Mouse (Mus musculus) central nervous system, embryonic 11.5 days (tissue): ENCODE measurements around the gene Gnai2. TPM values are rescaled to one million over a fixed set of nuclear protein-coding genes. Genes with fewer than 3 reads are reported as not detected.

Source experiments
- polyA plus RNA-seq: library from polyadenylated mRNA; depleted of rRNA; stranded (reverse); fragments of >200 nt; gene quantifications from 2 replicates; pipeline ENCODE4 v1.2.3, GENCODE M21; 2012; rRNA removed

Gnai2 gene
- 576 and 905 TPM in 2 replicates for polyA plus RNA-seq

DNA sequence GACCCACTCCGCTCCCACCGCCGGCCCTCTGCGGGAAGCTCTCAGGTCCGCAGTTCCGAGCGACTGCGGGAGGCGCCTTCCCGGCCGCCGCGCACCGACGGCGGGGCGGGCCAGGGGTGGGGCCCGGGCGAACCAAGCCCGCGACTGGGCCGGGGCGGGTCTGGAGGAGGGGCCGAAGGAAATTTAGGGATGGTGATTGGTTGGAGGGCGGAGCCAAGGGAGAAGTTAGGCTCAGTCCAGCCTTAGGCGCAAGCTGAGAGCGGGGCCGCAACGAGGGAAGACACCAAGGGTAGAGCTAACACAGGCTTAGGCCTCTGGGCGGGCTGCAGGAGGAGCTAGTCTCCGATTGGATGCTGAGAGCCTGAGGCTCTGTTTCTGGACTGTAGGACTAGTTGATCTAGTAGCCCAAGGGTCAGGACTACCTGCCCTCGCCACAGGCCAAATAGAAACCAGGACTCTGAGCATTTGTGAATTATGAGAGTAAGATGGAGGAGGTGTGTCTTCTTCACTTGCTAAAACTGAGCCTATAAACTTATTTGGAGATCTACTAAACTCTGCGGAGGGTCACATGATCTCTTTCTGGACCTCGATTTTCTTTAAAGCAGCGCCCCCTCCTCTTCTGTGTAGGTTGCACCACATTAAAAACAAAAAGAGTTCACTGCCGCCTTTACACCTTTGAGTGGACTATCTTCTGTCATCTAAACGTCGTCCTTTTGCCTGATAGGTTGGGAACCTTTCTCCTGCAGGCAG is at the start of gene Gnai2:
Gnai2 (minus strand) TSS at position 89 of the 750 bp plus-strand sequence.

DNA sequence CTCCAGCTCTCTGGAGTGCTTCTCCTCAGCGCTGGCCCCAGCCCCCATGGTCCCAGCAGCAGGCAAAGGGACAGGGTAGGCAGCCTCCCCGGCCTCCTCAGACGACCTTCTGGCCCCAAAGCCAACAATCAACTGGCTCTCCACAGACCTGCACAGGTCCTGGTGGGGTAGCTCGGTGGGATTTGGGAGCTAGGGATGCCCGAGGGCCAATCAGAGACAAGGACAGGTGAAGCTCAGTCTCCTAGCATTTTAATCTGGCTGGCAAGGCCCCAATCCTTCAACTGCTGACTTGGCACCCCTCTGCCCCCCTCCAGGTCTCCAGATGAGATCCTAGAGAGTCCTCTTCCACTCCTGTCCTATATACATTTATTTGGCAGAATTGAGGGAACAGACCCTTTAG is 44.3 kb upstream of the Gnai2 start, which contains the start of gene Gnat1:
Gnat1 (minus strand) TSS at position 212 of the 400 bp plus-strand sequence.

DNA sequence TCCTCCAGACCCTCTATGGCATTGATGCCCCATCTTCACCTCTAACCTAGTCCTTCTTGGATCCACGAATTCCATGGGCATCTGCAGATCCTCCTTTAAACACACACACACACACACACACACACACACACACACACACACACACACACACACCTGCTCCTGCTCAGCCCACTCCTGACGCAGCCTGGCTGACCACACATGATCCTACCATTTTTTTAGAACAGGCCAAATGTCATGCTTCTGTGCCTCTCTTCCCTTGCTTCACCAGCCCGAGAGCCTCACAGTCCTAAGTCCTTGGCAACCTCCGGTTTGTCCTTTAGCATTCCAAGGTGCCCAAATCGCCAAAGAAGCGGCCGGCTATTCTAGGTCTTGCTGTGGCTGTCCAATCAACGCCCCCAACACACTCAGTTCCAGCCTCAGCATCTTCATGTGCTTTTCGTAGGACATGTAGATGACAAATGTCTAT is 34.3 kb upstream of the Gnai2 start, which contains the start of gene Slc38a3:
Slc38a3 (minus strand) TSS at position 51 of the 466 bp plus-strand sequence.

DNA sequence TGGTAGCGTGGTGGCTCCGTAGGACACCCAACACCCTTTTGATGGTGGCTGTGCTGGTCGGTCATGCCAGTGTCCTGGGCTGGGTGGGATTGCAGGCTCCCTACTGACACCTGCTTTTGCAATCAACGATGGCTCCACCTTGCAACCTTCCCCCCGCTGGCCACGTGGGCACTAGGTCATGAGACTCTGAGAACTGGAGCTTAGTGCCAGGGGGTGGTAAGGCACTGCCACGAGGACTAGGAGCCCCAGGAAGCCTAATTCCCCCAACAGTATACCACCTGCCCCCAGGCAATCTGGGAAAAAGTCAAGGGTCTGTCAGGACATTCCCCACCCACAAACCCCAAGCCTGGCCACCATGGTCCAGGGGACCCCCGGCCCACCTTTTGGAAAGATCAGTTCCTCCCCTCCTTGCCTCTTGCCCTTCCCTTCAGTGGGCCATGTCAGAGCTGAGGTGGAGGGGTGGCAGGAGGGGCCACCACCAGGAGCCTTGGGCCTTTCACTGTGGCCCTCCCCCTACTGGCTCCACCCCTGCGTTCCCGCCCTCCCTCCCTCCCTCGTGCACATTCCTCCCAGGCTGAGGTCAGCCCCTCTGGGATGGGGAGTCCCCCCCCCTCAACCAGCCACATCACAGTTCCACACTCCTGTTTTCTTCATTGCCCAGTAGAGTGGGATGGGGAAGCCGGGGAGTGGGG is 26.3 kb downstream of the Gnai2 start, which contains the start of gene Sema3b:
Sema3b (minus strand) TSS at position 489 of the 692 bp plus-strand sequence.

DNA sequence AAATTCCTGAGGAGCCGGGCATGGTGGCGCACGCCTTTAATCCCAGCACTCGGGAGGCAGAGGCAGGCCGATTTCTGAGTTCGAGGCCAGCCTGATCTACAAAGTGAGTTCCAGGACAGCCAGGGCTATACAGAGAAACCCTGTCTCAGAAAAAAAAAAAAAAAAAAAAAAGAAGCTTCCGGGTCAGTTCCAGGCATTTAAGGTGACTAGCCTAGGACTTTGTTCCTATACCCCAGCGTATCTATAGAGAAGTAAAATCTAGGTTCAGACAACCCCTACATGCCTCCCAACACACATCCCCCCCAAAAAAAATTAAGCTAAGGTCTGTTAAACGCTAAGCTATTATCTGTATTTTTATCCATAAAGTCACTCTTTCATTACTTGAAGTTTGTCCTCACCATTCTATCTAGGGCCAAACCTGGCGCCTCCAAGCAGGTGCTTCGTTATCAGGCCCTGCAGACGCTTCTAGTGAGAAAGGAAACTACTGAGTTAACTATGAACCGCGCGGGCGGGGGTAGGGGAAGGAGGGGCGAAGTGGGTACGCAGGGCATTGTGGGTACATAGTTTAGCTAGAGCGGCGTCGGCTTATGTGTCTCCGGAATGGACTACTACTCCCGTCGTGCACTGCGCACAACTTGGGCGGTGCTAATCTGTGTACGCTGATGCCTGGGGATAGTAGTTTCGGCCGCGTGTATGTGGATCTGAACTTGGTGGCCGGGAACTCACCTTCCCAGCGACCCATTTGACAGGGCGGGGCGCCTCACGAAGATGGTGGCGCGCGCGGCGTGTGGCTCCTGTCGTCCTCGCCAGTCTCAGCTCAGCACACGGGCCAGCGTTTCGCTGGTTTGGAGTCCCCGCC is 48.0 kb downstream of the Gnai2 start, which contains the start of gene Ifrd2:
Ifrd2 (plus strand) TSS at position 669 of the 859 bp plus-strand sequence.

DNA sequence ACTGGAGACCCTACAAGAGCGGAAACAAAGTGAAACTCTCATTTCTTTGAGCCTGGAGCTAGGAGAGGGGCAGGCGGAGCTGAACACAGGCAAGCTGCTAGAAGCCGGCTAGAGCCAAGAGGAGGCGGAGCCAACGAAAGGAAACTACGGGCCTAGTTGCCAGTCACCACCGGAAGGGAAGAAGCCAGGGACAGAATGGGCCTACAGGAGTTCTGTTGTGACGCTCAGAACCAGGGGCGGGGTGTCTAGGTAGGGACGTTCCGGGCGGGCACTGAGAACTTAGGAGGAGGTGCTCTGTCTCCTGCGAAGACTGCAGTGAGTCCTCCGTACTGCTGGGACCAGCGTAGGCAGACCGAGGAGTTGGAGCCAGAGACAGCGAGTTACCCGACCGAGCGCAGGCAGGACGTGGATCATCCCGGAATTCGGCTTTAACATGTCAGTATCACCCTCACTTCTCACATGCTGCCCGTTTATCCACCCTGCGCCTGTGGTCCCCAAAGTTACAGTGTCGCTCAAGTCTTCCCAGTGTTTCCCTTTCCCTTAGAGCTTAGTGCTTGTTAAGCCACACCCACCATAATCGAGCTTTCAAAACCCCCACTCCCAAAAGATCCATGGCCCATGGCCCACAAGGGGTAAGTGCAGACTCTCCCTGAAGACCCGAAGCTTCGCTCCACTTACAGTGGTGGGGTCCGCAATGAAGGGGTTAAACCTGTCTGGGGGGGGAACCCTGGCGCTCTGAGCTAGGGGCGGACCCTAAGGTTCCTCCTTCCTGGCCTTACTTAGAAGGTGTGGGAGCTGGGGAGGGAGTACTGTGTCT is 54.5 kb downstream of the Gnai2 start, which contains the start of gene Hyal3:
Hyal3 (plus strand) TSS at position 318 of the 817 bp plus-strand sequence.

DNA sequence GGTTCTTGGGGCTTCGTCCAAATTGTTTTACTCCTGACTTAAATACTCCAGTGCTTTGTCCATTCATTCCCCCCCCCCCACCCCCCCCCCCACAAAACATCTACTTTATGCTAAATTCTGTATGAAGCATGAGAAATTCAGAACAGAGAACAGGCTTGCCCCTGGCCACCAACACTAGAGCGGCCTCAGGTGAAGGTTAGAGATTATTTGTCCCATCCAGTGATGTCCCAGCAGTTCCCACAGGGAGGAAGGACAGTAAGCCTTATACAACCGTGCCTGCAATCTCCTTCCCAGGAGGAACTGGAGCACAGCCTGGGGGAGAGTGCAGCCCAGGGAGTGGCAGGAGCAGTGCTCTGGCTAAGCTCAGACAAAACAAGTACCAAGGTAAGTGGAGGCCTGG is 56.6 kb downstream of the Gnai2 start, which contains the start of gene Naa80:
Naa80 (plus strand) TSS at position 301 of the 400 bp plus-strand sequence.

DNA sequence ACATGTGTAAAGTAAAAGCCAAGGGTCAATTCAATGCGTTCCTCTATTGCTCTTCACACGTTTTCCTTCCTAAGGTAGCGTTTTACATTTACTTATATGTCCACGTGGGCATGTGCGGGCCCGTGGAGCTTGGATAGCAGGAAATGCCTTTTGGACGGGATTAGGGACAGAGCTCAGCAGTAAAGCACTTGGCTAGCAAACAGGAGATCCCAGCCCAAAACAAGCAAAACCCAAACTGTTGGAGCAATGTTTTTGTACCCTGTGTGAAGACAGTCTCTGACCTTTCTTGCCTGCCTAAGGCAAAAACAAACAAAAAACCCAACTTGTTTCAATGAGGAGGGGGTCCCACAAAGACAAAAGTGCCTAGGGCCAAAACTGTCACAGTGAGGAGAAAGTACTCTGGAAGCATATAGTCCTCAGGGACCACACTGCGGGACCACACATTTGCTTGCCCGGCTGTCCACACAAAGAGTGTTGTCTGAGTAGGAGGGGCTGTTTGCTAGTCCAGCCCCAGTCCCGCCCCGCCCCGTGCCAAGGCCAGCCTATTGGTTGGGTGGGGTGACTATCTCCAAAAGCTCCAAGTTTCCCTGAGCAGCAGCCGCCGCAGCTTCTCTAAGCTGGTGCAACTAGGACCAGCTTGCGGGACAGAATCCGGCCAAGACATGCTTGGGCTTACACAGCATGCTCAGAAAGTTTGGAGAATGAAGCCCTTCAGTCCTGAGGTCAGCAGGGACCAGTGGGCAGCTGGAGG is 58.6 kb downstream of the Gnai2 start, which contains the start of gene Hyal1:
Hyal1 (plus strand) TSS at position 571 of the 751 bp plus-strand sequence.

DNA sequence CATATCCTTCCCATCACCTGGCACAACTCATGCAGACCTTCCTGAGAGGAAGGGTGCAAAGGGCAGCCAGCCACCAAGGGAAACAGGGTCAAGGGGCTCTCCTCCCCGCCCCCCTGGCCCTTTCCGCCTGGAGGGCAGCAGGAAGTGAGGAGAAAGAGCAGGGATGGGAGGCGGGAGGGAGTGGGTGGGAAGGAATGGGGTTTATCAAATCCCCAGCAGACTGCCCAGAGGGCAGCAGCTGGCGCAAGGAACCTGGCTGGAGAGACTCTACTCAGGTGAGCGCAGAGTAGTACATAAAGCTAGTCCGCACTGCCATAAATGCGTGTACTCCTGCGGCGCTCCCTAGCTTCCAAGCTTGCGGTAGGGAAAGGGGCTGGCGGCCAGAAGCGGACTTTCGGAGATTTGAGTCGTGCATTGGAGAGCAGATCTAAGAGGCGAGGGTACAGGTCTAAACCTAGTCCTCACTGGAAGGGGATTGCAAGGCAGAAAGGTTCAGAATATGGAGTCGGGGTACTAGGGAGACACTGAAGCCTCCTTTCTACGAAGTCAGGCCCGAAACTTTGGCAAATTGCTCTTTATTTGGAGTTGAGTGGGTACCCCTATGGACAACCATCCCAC is 67.4 kb downstream of the Gnai2 start, which contains the start of gene Hyal2:
Hyal2 (plus strand) TSS at position 244 of the 618 bp plus-strand sequence.

Other genes with a start within 250 kb of the Gnai2 start
- gene Cacna2d2, start 235.8 kb downstream of the Gnai2 start, polyA plus RNA-seq, result 27.9 and 45.8 TPM in 2 replicates
- 21.1 and 23.1 TPM in 2 replicates for gene Tmem115, start 101.4 kb downstream of the Gnai2 start, polyA plus RNA-seq
- 13.6 and 13.9 TPM in 2 replicates for gene Cyb561d2, start 93.2 kb downstream of the Gnai2 start, polyA plus RNA-seq
- 31.2 and 44.2 TPM in 2 replicates for gene Nprl2, start 93.1 kb downstream of the Gnai2 start, polyA plus RNA-seq
- gene Zmynd10, start 88.1 kb downstream of the Gnai2 start, polyA plus RNA-seq, result 2.2 and 3.4 TPM in 2 replicates
- gene Rassf1, start 83.8 kb downstream of the Gnai2 start, polyA plus RNA-seq, result 47.5 and 79.5 TPM in 2 replicates
- 48.6 and 54.3 TPM in 2 replicates for gene Tusc2, start 72.1 kb downstream of the Gnai2 start, polyA plus RNA-seq
- 53.1 and 77.8 TPM in 2 replicates for gene Hyal2, start 67.4 kb downstream of the Gnai2 start, polyA plus RNA-seq
- gene Hyal1, start 58.4 kb downstream of the Gnai2 start, polyA plus RNA-seq, result 5.0 and 8.1 TPM in 2 replicates
- 17.3 and 24.5 TPM in 2 replicates for gene Naa80, start 56.5 kb downstream of the Gnai2 start, polyA plus RNA-seq
- gene Hyal3, start 54.5 kb downstream of the Gnai2 start, polyA plus RNA-seq, result 0.61 and 0.80 TPM in 2 replicates
- gene Ifrd2, start 47.7 kb downstream of the Gnai2 start, polyA plus RNA-seq, result 37.6 and 48.8 TPM in 2 replicates
- 3.2 and 5.4 TPM in 2 replicates for gene Sema3b, start 26.1 kb downstream of the Gnai2 start, polyA plus RNA-seq
- 11.8 and 17.3 TPM in 2 replicates for gene Slc38a3, start 34.2 kb upstream of the Gnai2 start, polyA plus RNA-seq
- 0.21 and 0.30 TPM in 2 replicates for gene Gnat1, start 44.3 kb upstream of the Gnai2 start, polyA plus RNA-seq
- 65.6 and 115 TPM in 2 replicates for gene Sema3f, start 75.1 kb upstream of the Gnai2 start, polyA plus RNA-seq
- gene Rbm5, start 135.6 kb upstream of the Gnai2 start, polyA plus RNA-seq, result 180 and 206 TPM in 2 replicates
- gene Rbm6, start 237.9 kb upstream of the Gnai2 start, polyA plus RNA-seq, result 98.8 and 117 TPM in 2 replicates